8 mouse cellular contexts compared by ENCODE assay signal in genomic region chr13:69737444-69738185, GRCm38 (mm10). TPM values are rescaled to one million over a fixed set of nuclear protein-coding genes. Genes with fewer than 3 reads are reported as not detected.
DNase-seq lines count a peak whose midpoint lies in the region; ATAC-seq and TF ChIP-seq lines count a peak whose summit lies in the region.
"Had no signal": no experiment of that assay in that cellular context is flagged by ENCODE, and none has a peak within 500 bp of the region (broad histone marks: within the 10 kb centered on the region; RNA-seq: fewer than 3 reads in every experiment).

No protein-coding gene starts in this region.

- 0 out of 2 replicates have a peak, but pooled peaks cover 8% of the 10 kb centered on the region for H3K4me1 ChIP-seq in embryonic facial prominence, embryonic 14.5 days (ENCODE audit: control insufficient read depth, insufficient read depth, low read length)
- peaks cover 34% of the 10 kb centered on the region for H3K4me1 ChIP-seq in limb, embryonic 10.5 days
- peaks cover 24% of the 10 kb centered on the region for H3K4me1 ChIP-seq in neural tube, embryonic 14.5 days (ENCODE audit: control insufficient read depth, insufficient read depth, low read length)

- peak overlapping the region; percentile 88 for H3K4me3 ChIP-seq in layer of hippocampus, adult 2 months
- H3K4me3 ChIP-seq in embryonic facial prominence, embryonic 14.5 days (ENCODE audit: low read depth, low read length) = peak overlapping the region; percentile 69
- peak overlapping the region; percentile 75 for H3K4me3 ChIP-seq in limb, embryonic 10.5 days
- H3K4me3 ChIP-seq in neural tube, embryonic 14.5 days (ENCODE audit: low read depth, low read length) = peak overlapping the region; percentile 83

- no peak for DNase-seq in layer of hippocampus, adult 2 months (ENCODE audit: low spot score in 2 of 2)
- no peak for DNase-seq in layer of hippocampus, adult 18-20 months (ENCODE audit: low spot score in 2 of 2)
- DNase-seq in embryonic facial prominence, embryonic 14.5 days (ENCODE audit: low spot score) = no peak
- peak; percentile 40 for DNase-seq in limb, embryonic 10.5 days (ENCODE audit: low spot score)
- no peak for DNase-seq in gastrocnemius, postnatal 36 days
- DNase-seq in adrenal gland, postnatal 4 days (ENCODE audit: low spot score in 2 of 2) = no peak

- no peak for ATAC-seq in embryonic facial prominence, embryonic 14.5 days (ENCODE audit: low read depth)
- ATAC-seq in neural tube, embryonic 14.5 days (ENCODE audit: low read depth) = no peak
- ATAC-seq: Patski had no signal

- no peak for TF ChIP-seq CTCF in layer of hippocampus, adult 2 months (conservative IDR thresholded peaks at IDR 0.05)

- H3K9me3 ChIP-seq in embryonic facial prominence, embryonic 14.5 days (ENCODE audit: control insufficient read depth, low read length) = no peaks in the 10 kb centered on the region
- no peaks in the 10 kb centered on the region for H3K9me3 ChIP-seq in limb, embryonic 10.5 days (replicated peaks)
- no peaks in the 10 kb centered on the region for H3K9me3 ChIP-seq in neural tube, embryonic 14.5 days (ENCODE audit: control insufficient read depth, low read length)

- peak overlapping the region; percentile 90 for H3K27ac ChIP-seq in layer of hippocampus, adult 2 months
- H3K27ac ChIP-seq in embryonic facial prominence, embryonic 14.5 days (replicated peaks; ENCODE audit: low read depth, low read length) = no peak overlapping the region
- H3K27ac ChIP-seq in limb, embryonic 10.5 days = no peak overlapping the region
- no peak overlapping the region; the same call in 1 of the 2 replicates for H3K27ac ChIP-seq in neural tube, embryonic 14.5 days (ENCODE audit: low read depth, low read length)

- WGBS in embryonic facial prominence, embryonic 14.5 days = 16% methylated on average over 15 of the region's 19 CpGs
- WGBS in limb, embryonic 10.5 days = 12% methylated on average over 14 of the region's 19 CpGs
- 18% methylated on average over 15 of the region's 19 CpGs for WGBS in neural tube, embryonic 14.5 days

- intact Hi-C loops in gastrocnemius, postnatal 36 days (cut with DNase I) = no loop called here

- H3K36me3 ChIP-seq in embryonic facial prominence, embryonic 14.5 days (ENCODE audit: control insufficient read depth, insufficient read depth, low read length) = no peaks in the 10 kb centered on the region
- H3K36me3 ChIP-seq in limb, embryonic 10.5 days = no peaks in the 10 kb centered on the region
- H3K36me3 ChIP-seq in neural tube, embryonic 14.5 days (ENCODE audit: control insufficient read depth, insufficient read depth, low read length) = no peaks in the 10 kb centered on the region

- H3K27me3 ChIP-seq in embryonic facial prominence, embryonic 14.5 days (replicated peaks; ENCODE audit: control insufficient read depth, insufficient read depth, low read length) = peaks cover 69% of the 10 kb centered on the region
- H3K27me3 ChIP-seq in limb, embryonic 10.5 days (ENCODE audit: low read depth, poor library complexity, severe bottlenecking) = peaks cover 77% of the 10 kb centered on the region
- H3K27me3 ChIP-seq in neural tube, embryonic 14.5 days (ENCODE audit: control insufficient read depth, insufficient read depth, low read length) = no peaks in the 10 kb centered on the region

- no peak overlapping the region; the same call in 1 of the 2 replicates for H3K9ac ChIP-seq in embryonic facial prominence, embryonic 14.5 days (ENCODE audit: low read depth, low read length)
- H3K9ac ChIP-seq in neural tube, embryonic 14.5 days (replicated peaks; ENCODE audit: low read depth, low read length) = peak overlapping the region; percentile 90

- H3K4me2 ChIP-seq in embryonic facial prominence, embryonic 14.5 days (ENCODE audit: low read depth, low read length) = peak overlapping the region; percentile 99
- peak overlapping the region; percentile 89 for H3K4me2 ChIP-seq in neural tube, embryonic 14.5 days (ENCODE audit: low read depth, low read length)

RNA-seq across cellular contexts. Expression of gene Ube2ql1, which starts 2.1 kb away (rescaled TPM):
- total RNA-seq in layer of hippocampus, adult 2 months (2021) = 100 to 1,000 TPM; 187 to 203 TPM
- 100 to 1,000 TPM; 211 to 213 TPM for total RNA-seq in layer of hippocampus, adult 18-20 months (2021)
- polyA plus RNA-seq in embryonic facial prominence, embryonic 14.5 days (2014; fragmentation: Nextera tagmentation; extraction: Ambion mirVana) = 2.1 and 2.2 TPM in 2 replicates
- 0.39 and 0.40 TPM in 2 replicates for polyA plus RNA-seq in limb, embryonic 10.5 days (2016; fragmentation: Nextera tagmentation; extraction: Ambion mirVana)
- 72.7 and 73.1 TPM in 2 replicates for polyA plus RNA-seq in neural tube, embryonic 14.5 days (2014; fragmentation: Nextera tagmentation; extraction: Ambion mirVana)
- under 1 TPM; 0.43 to 0.52 TPM for total RNA-seq in gastrocnemius, postnatal 36 days (2021)
- total RNA-seq in adrenal gland, postnatal 4 days (2021) = 1 to 10 TPM; 1.9 to 2.9 TPM

Comparison
In these comparisons a context has a peak if more than half of its experiments do, and no peak if none do; other contexts are left out.
1. RNA of gene Ube2ql1, which starts 2.1 kb away (total RNA-seq): 211 to 213 TPM in layer of hippocampus, adult 18-20 months and 187 to 203 TPM in layer of hippocampus, adult 2 months; 1.9 to 2.9 TPM in adrenal gland, postnatal 4 days and 0.43 to 0.52 TPM in gastrocnemius, postnatal 36 days; every median in the first group is over 10 times any median in the second.
2. Peak in every context shown above with its lines, with median percentiles within 50 percentile points of each other: H3K4me3 ChIP-seq.